Mouse (Mus musculus) thymus, adult 2 months (tissue): ENCODE data around the gene Dhrs13.

Source experiments
- CTCF ChIP-seq: fragments of 200-500 bp; IDR thresholded peaks from 2 replicates; pipeline ENCODE4 v1.5.1; 2012; ENCODE audit warnings: mild to moderate bottlenecking, control low read depth, low read length, moderate library complexity, borderline replicate concordance; ENCODE audit not compliant: control insufficient read depth, poor library complexity, insufficient read depth; ENCODE audit errors: extremely low read depth
- POLR2A ChIP-seq: fragments of 200-500 bp; IDR thresholded peaks from 2 replicates; pipeline ENCODE4 v1.6.1; 2012; ENCODE audit warnings: mild to moderate bottlenecking, low read length, control low read depth, moderate library complexity; ENCODE audit not compliant: control insufficient read depth, poor library complexity, insufficient read depth; ENCODE audit errors: extremely low read depth

GRCm38 (mm10) chr11:78036791-78037190, 4.7 kb downstream of the Dhrs13 start:
- no peak for TF ChIP-seq CTCF
- no peak for TF ChIP-seq POLR2A
